Mouse (Mus musculus) c-Kit-positive CD71-negative TER-119-negative erythroid progenitor cells, embryonic 14.5 days (primary cell): Measurements from ENCODE around the gene March5.
"Not testable (repeated sequence)": the region's sequence is repeated elsewhere in the genome, so short reads cannot be mapped to it uniquely, and the experiment has no call there.

Source experiments
- DNase-seq: peaks from one replicate; pipeline ENCODE4 v3.0.0-alpha.2; 2013; ENCODE audit warnings: low read depth

Gene March5

GRCm38 (mm10) chr19:37207303-37208175 lies at the start of gene March5:
TSS of gene March5 (plus strand) at chr19:37207543.
- peak; percentile 41 for DNase-seq

- DNase-seq = no peak
Observed at GRCm38 (mm10) chr19:37172096-37172495, 35.2 kb upstream of the March5 start.

- DNase-seq = no peak
Observed at GRCm38 (mm10) chr19:37172566-37173130, 34.7 kb upstream of the March5 start.

GRCm38 (mm10) chr19:37173331-37174115 lies 33.8 kb upstream of the March5 start:
- no peak for DNase-seq

GRCm38 (mm10) chr19:37174116-37174715 lies 33.1 kb upstream of the March5 start:
- no peak for DNase-seq

- DNase-seq = no peak
Observed at GRCm38 (mm10) chr19:37174716-37175435, 32.5 kb upstream of the March5 start.

- no peak for DNase-seq
Observed at GRCm38 (mm10) chr19:37175436-37175805, 31.9 kb upstream of the March5 start.

- no peak for DNase-seq
Observed at GRCm38 (mm10) chr19:37175919-37176318, 31.4 kb upstream of the March5 start.

GRCm38 (mm10) chr19:37176879-37177462 lies 30.4 kb upstream of the March5 start:
- no peak for DNase-seq

- no peak for DNase-seq
Observed at GRCm38 (mm10) chr19:37177819-37178708, 29.3 kb upstream of the March5 start.

GRCm38 (mm10) chr19:37188366-37188948 lies 18.9 kb upstream of the March5 start:
- DNase-seq = no peak

- DNase-seq = no peak
Observed at GRCm38 (mm10) chr19:37192475-37193058, 14.8 kb upstream of the March5 start.

- no peak for DNase-seq
Observed at GRCm38 (mm10) chr19:37198165-37198880, 9.0 kb upstream of the March5 start.

GRCm38 (mm10) chr19:37199889-37200288 lies 7.5 kb upstream of the March5 start:
- DNase-seq = no peak

GRCm38 (mm10) chr19:37203371-37203770 lies 4.0 kb upstream of the March5 start:
- DNase-seq = no peak

GRCm38 (mm10) chr19:37205155-37205554 lies 2.2 kb upstream of the March5 start:
- DNase-seq = not testable (repeated sequence)

- DNase-seq = no peak
Observed at GRCm38 (mm10) chr19:37206641-37207302, 571 bp upstream of the March5 start.

GRCm38 (mm10) chr19:37208176-37208755 lies 923 bp downstream of the March5 start, which contains the start of gene Cpeb3:
TSS of gene Cpeb3 (minus strand) at chr19:37208601.
- DNase-seq = no peak
